Mouse (Mus musculus) adrenal gland, adult (tissue): ENCODE measurements around the gene Pdk1.

Source experiments
- DNase-seq, 2 experiments: peaks; one replicate each; pipeline ENCODE4 v3.0.0; 2022 to 2023; ENCODE audit warnings: low spot score in 1 of 2; ENCODE audit not compliant: inconsistent age in 2 of 2

Gene Pdk1

GRCm38 (mm10) chr2:71936711-71937110 is 63.7 kb downstream of the Pdk1 start:
- DNase-seq, result no peak

- no peak for DNase-seq
These were observed 64.8 kb downstream of the Pdk1 start for GRCm38 (mm10) chr2:71937649-71938308.

GRCm38 (mm10) chr2:71938716-71939393 is 65.8 kb downstream of the Pdk1 start:
- no peak for DNase-seq

- DNase-seq, result no peak
These were observed 68.1 kb downstream of the Pdk1 start for GRCm38 (mm10) chr2:71941005-71941720.

GRCm38 (mm10) chr2:71941721-71942087 is 68.7 kb downstream of the Pdk1 start:
- no peak for DNase-seq

- DNase-seq, result no peak
These were observed 78.2 kb downstream of the Pdk1 start for GRCm38 (mm10) chr2:71951212-71951611.
